Comparison of ENCODE assay signal across 26 mouse cellular contexts in the genomic region with DNA sequence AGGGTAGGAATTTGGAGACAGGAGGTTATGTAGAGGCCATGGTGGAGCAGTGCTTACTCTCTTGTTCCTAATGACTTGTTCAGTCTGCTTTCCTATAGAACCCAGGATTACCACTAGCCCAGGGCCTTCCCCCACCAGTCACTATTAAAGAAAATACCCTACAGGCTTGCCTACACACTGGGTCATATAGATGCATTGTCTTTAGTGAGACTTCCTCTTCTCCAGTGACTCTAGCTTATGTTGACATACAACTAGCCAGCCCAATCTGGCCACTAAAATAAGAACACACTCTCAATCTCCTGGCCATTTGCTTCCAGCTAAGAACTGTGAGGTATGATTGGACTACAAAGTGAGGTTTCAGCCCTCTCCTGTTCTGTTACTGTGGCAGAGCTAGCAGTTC. TPM values are rescaled to one million over a fixed set of nuclear protein-coding genes. Genes with fewer than 3 reads are reported as not detected.
"Had no signal": no experiment of that assay in that cellular context is flagged by ENCODE, and none has a peak within 500 bp of the region (broad histone marks: within the 10 kb centered on the region; RNA-seq: fewer than 3 reads in every experiment).

No protein-coding gene starts in this region.

- DNase-seq: gastrocnemius, postnatal 14 days; gastrocnemius, postnatal 36 days; heart, adult 18-20 months; heart, postnatal 10 days; kidney, adult 11 months; kidney, adult 2 months; kidney, adult 9 months; kidney, postnatal 25 days; kidney, postnatal 4 days; layer of hippocampus, postnatal 36 days; left cerebral cortex, postnatal 4 days had no signal

- ATAC-seq: hindbrain, postnatal 0 days; intestine, embryonic 16.5 days; liver, embryonic 12.5 days had no signal

RNA-seq across cellular contexts. Expression of a gene that starts 8.7 kb away (rescaled TPM):
- total RNA-seq: hematopoietic stem cell, adult 5-6 weeks had no signal

RNA-seq across cellular contexts. Expression of a gene that starts 36.9 kb away (rescaled TPM):
- total RNA-seq: gastrocnemius, adult 18-20 months; gastrocnemius, adult 8-10 months; gastrocnemius, postnatal 14 days; gastrocnemius, postnatal 36 days; heart, adult 18-20 months; heart, adult 8-10 months; heart, postnatal 10 days; heart, postnatal 25 days; hematopoietic stem cell, adult 5-6 weeks; hindbrain, postnatal 0 days; layer of hippocampus, adult 2 months; layer of hippocampus, postnatal 10 days; layer of hippocampus, postnatal 36 days; left cerebral cortex, adult 18-20 months; left cerebral cortex, adult 8-10 months; left cerebral cortex, postnatal 10 days; left cerebral cortex, postnatal 25 days; left cerebral cortex, postnatal 4 days; liver, adult 2 months had no signal
